In genomic region chr2:91650360-91650995, GRCm38 (mm10) we compare ENCODE assay signal across 8 mouse cellular contexts. TPM values are rescaled to one million over a fixed set of nuclear protein-coding genes. Genes with fewer than 3 reads are reported as not detected.
DNase-seq lines count a peak whose midpoint lies in the region; ATAC-seq and TF ChIP-seq lines count a peak whose summit lies in the region.

No protein-coding gene starts in this region.

- TF ChIP-seq POLR2A in MEL (IDR thresholded peaks at IDR 0.05; ENCODE audit: control insufficient read depth in 1 of 2, insufficient read depth in 1 of 2, low read depth in 1 of 2, low read length in 2 of 2, poor library complexity in 1 of 2), result no peak; a peak in 1 of 4 replicates

- peak overlapping the region; percentile 79 to 91 for H3K4me3 ChIP-seq in heart, embryonic 14.5 days (ENCODE audit: control insufficient read depth in 1 of 2, insufficient read depth in 1 of 2, low read depth in 1 of 2, low read length in 2 of 2)
- H3K4me3 ChIP-seq in MEL (ENCODE audit: control insufficient read depth in 1 of 2, insufficient read depth in 1 of 2, low read depth in 2 of 2, low read length in 2 of 2), result peak overlapping the region; percentile 79 to 83
- peak overlapping the region; percentile 72 for H3K4me3 ChIP-seq in forebrain, embryonic 16.5 days (replicated peaks; ENCODE audit: low read length)
- H3K4me3 ChIP-seq in megakaryocyte, embryonic 14.5 days (replicated peaks), result peak overlapping the region; percentile 99

- 0 out of 2 replicates have a peak, but pooled peaks have one; percentile 24 for ATAC-seq in heart, embryonic 14.5 days (ENCODE audit: insufficient number of reproducible peaks, insufficient read depth, low FRiP score, low read depth)
- ATAC-seq in forebrain, embryonic 16.5 days, result peak; percentile 54

- peaks cover 22 to 46% of the 10 kb centered on the region in 2 experiments for H3K4me1 ChIP-seq in heart, embryonic 14.5 days (ENCODE audit: control insufficient read depth in 2 of 2, insufficient read depth in 2 of 2, low read length in 2 of 2)
- peaks cover 0 to 5% of the 10 kb centered on the region in 2 experiments; a peak in 2 of 4 replicates for H3K4me1 ChIP-seq in MEL (ENCODE audit: control insufficient read depth in 1 of 2, insufficient read depth in 2 of 2, low read length in 2 of 2)
- H3K4me1 ChIP-seq in forebrain, embryonic 16.5 days (replicated peaks; ENCODE audit: control insufficient read depth, insufficient read depth, low read length), result peaks cover 22% of the 10 kb centered on the region
- peaks cover 76% of the 10 kb centered on the region for H3K4me1 ChIP-seq in megakaryocyte, embryonic 14.5 days

- whole genome bisulfite sequencing in heart, embryonic 14.5 days, result 7% methylated on average over 16 of the region's 16 CpGs
- 17% methylated on average over 16 of the region's 16 CpGs for WGBS in forebrain, embryonic 16.5 days

- peak overlapping the region; percentile 82 to 90 for H3K27ac ChIP-seq in heart, embryonic 14.5 days (replicated peaks in 1 of 2; ENCODE audit: control insufficient read depth in 1 of 2, insufficient read depth in 1 of 2, low read depth in 2 of 2, low read length in 2 of 2)
- H3K27ac ChIP-seq in MEL (ENCODE audit: control insufficient read depth, low read depth, low read length), result peak overlapping the region; percentile 90
- H3K27ac ChIP-seq in forebrain, embryonic 16.5 days (ENCODE audit: low read length), result peak overlapping the region; percentile 62

- no peak for TF ChIP-seq CTCF in MEL (IDR thresholded peaks at IDR 0.05 in 2 of 3, conservative IDR thresholded peaks at IDR 0.05 in 1 of 3; ENCODE audit: control insufficient read depth in 1 of 3, insufficient read depth in 1 of 3, low read depth in 2 of 3, low read length in 3 of 3, poor library complexity in 1 of 3, severe bottlenecking in 1 of 3)

- DNase-seq in heart, postnatal 14 days, result no peak
- peak; percentile 88 for DNase-seq in MEL (ENCODE audit: low read depth, low spot score)
- no peak for DNase-seq in layer of hippocampus, adult 9-10 months (ENCODE audit: low spot score)
- no peak for DNase-seq in adrenal gland, postnatal 25 days
- DNase-seq in ovary, postnatal 36 days (ENCODE audit: low spot score), result no peak

- peak overlapping the region; percentile 86 for H3K4me2 ChIP-seq in heart, embryonic 14.5 days (ENCODE audit: low read length)
- H3K4me2 ChIP-seq in forebrain, embryonic 16.5 days (ENCODE audit: low read length), result peak overlapping the region; percentile 84

- 0 out of 4 replicates have a peak, but pooled peaks of 1 of the 2 experiments have one; percentile 34 for TF ChIP-seq EP300 in MEL (IDR thresholded peaks at IDR 0.05; ENCODE audit: low read depth in 1 of 2, low read length in 2 of 2)

- no peaks in the 10 kb centered on the region for H3K27me3 ChIP-seq in heart, embryonic 14.5 days (ENCODE audit: control insufficient read depth, insufficient read depth, low read length)
- H3K27me3 ChIP-seq in MEL (ENCODE audit: control insufficient read depth in 1 of 2, insufficient read depth in 2 of 2, low read length in 2 of 2), result no peaks in the 10 kb centered on the region
- H3K27me3 ChIP-seq in forebrain, embryonic 16.5 days (replicated peaks; ENCODE audit: control insufficient read depth, insufficient read depth, low read length), result no peaks in the 10 kb centered on the region
- no peaks in the 10 kb centered on the region for H3K27me3 ChIP-seq in megakaryocyte, embryonic 14.5 days (replicated peaks)

- H3K36me3 ChIP-seq in heart, embryonic 14.5 days (ENCODE audit: control insufficient read depth, insufficient read depth, low read length), result peaks cover 49% of the 10 kb centered on the region
- peaks cover 0 to 4% of the 10 kb centered on the region in 2 experiments; a peak in 3 of 4 replicates for H3K36me3 ChIP-seq in MEL (ENCODE audit: control insufficient read depth in 1 of 2, insufficient read depth in 2 of 2, low read length in 2 of 2)
- peaks cover 18% of the 10 kb centered on the region for H3K36me3 ChIP-seq in forebrain, embryonic 16.5 days (ENCODE audit: control insufficient read depth, insufficient read depth)
- peaks cover 65% of the 10 kb centered on the region for H3K36me3 ChIP-seq in megakaryocyte, embryonic 14.5 days (replicated peaks; ENCODE audit: low read length)

- peak overlapping the region; percentile 89 for H3K9ac ChIP-seq in heart, embryonic 14.5 days (ENCODE audit: low read length)
- peak overlapping the region; percentile 75 for H3K9ac ChIP-seq in MEL (ENCODE audit: control insufficient read depth, low read depth, low read length, poor library complexity, severe bottlenecking)
- H3K9ac ChIP-seq in forebrain, embryonic 16.5 days (replicated peaks; ENCODE audit: low read depth, low read length), result peak overlapping the region; percentile 80

- no peak for TF ChIP-seq RAD21 in MEL (IDR thresholded peaks at IDR 0.05; ENCODE audit: low read depth, low read length)

- H3K9me3 ChIP-seq in heart, embryonic 14.5 days (ENCODE audit: control insufficient read depth, low read length), result no peaks in the 10 kb centered on the region
- no peaks in the 10 kb centered on the region for H3K9me3 ChIP-seq in MEL (replicated peaks; ENCODE audit: insufficient read depth, low read length)
- no peaks in the 10 kb centered on the region for H3K9me3 ChIP-seq in forebrain, embryonic 16.5 days (ENCODE audit: control insufficient read depth, low read length)
- H3K9me3 ChIP-seq in megakaryocyte, embryonic 14.5 days, result no peaks in the 10 kb centered on the region

- peaks cover 26% of the 10 kb centered on the region for H3K79me2 ChIP-seq in MEL (ENCODE audit: control insufficient read depth, insufficient read depth, low read length, poor library complexity)

- intact Hi-C loops in heart, postnatal 14 days (cut with DNase I), result no loop called here

TF ChIP-seq in MEL, 35 proteins besides CTCF, POLR2A, EP300 and RAD21:
- no peak for TF ChIP-seq BHLHE40 (IDR thresholded peaks at IDR 0.05; ENCODE audit: borderline replicate concordance, low read depth, low read length)
- no peak for TF ChIP-seq ZMIZ1 (IDR thresholded peaks at IDR 0.05; ENCODE audit: low read depth, low read length)
- TF ChIP-seq KAT2A (conservative IDR thresholded peaks at IDR 0.05; ENCODE audit: low read depth, low read length), result no peak
- peak; percentile 52; the same call in 1 of the 2 replicates for TF ChIP-seq GATA1 (IDR thresholded peaks at IDR 0.05; ENCODE audit: low read depth, low read length)
- TF ChIP-seq CHD2 (IDR thresholded peaks at IDR 0.05; ENCODE audit: low read length), result no peak
- 0 out of 2 replicates have a peak, but pooled peaks have one; percentile 45 for TF ChIP-seq RCOR1 (IDR thresholded peaks at IDR 0.05; ENCODE audit: low read depth, low read length)
- no peak for TF ChIP-seq MXI1 (IDR thresholded peaks at IDR 0.05; ENCODE audit: low read depth, low read length)
- TF ChIP-seq MYB (IDR thresholded peaks at IDR 0.05; ENCODE audit: low read depth, low read length), result no peak
- TF ChIP-seq MAX (IDR thresholded peaks at IDR 0.05; ENCODE audit: low read length), result peak; percentile 43; the same call in 1 of the 2 replicates
- TF ChIP-seq POLR2AphosphoS5 (IDR thresholded peaks at IDR 0.05; ENCODE audit: borderline replicate concordance, low read depth, low read length), result no peak

RNA-seq across cellular contexts. Expression of gene Arhgap1, which starts 0.8 kb away (rescaled TPM):
- 144 and 149 TPM in 2 replicates for polyA plus RNA-seq in heart, embryonic 14.5 days (2014; fragmentation: Nextera tagmentation; extraction: Ambion mirVana)
- total RNA-seq in heart, postnatal 14 days (2021), result 10 to 100 TPM; 33.2 to 36.0 TPM
- 21.4 and 23.5 TPM in 2 replicates for total RNA-seq in MEL (2012; rRNA removed)
- polyA plus RNA-seq in MEL (2012; ENCODE audit: insufficient read depth in 1 of 2, insufficient read length in 2 of 2, low read depth in 1 of 2, low replicate concordance in 2 of 2, missing spikeins in 1 of 2), result 10 to 100 TPM in 1 of 2 experiments, not detected in 1; 40.1 TPM
- polyA plus RNA-seq in forebrain, embryonic 16.5 days (2015; fragmentation: Nextera tagmentation; extraction: Ambion mirVana), result 99.2 and 99.4 TPM in 2 replicates
- 43.0 and 56.1 TPM in 2 replicates for polyA plus RNA-seq in megakaryocyte, embryonic 14.5 days (2012; ENCODE audit: insufficient read depth, low replicate concordance)
- 58.7 and 68.6 TPM in 2 replicates for total RNA-seq in adrenal gland, postnatal 25 days (2021)

RNA-seq across cellular contexts. Expression of gene Zfp408, which starts 0.9 kb away (rescaled TPM):
- polyA plus RNA-seq in heart, embryonic 14.5 days (2014; fragmentation: Nextera tagmentation; extraction: Ambion mirVana), result 3.6 and 4.8 TPM in 2 replicates
- total RNA-seq in heart, postnatal 14 days (2021), result 1 to 10 TPM; 5.4 to 5.8 TPM
- 8.6 and 10.4 TPM in 2 replicates for total RNA-seq in MEL (2012; rRNA removed)
- 10 to 100 TPM in 1 of 2 experiments, not detected in 1; 16.4 TPM for polyA plus RNA-seq in MEL (2012; ENCODE audit: insufficient read depth in 1 of 2, insufficient read length in 2 of 2, low read depth in 1 of 2, low replicate concordance in 2 of 2, missing spikeins in 1 of 2)
- 10.8 and 16.2 TPM in 2 replicates for polyA plus RNA-seq in forebrain, embryonic 16.5 days (2015; fragmentation: Nextera tagmentation; extraction: Ambion mirVana)
- polyA plus RNA-seq in megakaryocyte, embryonic 14.5 days (2012; ENCODE audit: insufficient read depth, low replicate concordance), result 9.6 and 13.9 TPM in 2 replicates
- total RNA-seq in adrenal gland, postnatal 25 days (2021), result 14.5 and 15.5 TPM in 2 replicates

RNA-seq across cellular contexts. Expression of gene F2, which starts 14.3 kb away (rescaled TPM):
- 0.13 and 0.23 TPM in 2 replicates for polyA plus RNA-seq in heart, embryonic 14.5 days (2014; fragmentation: Nextera tagmentation; extraction: Ambion mirVana)
- under 1 TPM in 1 of 2 experiments, not detected in 1; 0.12 TPM for total RNA-seq in heart, postnatal 14 days (2021)
- 0.04 TPM in 1 of 2 replicates, not detected in the other for total RNA-seq in MEL (2012; rRNA removed)
- polyA plus RNA-seq in MEL (2012; ENCODE audit: insufficient read depth in 1 of 2, insufficient read length in 2 of 2, low read depth in 1 of 2, low replicate concordance in 2 of 2, missing spikeins in 1 of 2), result under 1 TPM in 1 of 2 experiments, not detected in 1; 0.06 TPM
- polyA plus RNA-seq in forebrain, embryonic 16.5 days (2015; fragmentation: Nextera tagmentation; extraction: Ambion mirVana), result 0.16 TPM in 1 of 2 replicates, not detected in the other
- not detected in 2 replicates for polyA plus RNA-seq in megakaryocyte, embryonic 14.5 days (2012; ENCODE audit: insufficient read depth, low replicate concordance)
- total RNA-seq in adrenal gland, postnatal 25 days (2021), result 0.15 and 13.7 TPM in 2 replicates

RNA-seq across cellular contexts. Expression of gene Atg13, which starts 59.9 kb away (rescaled TPM):
- 28.7 and 29.0 TPM in 2 replicates for polyA plus RNA-seq in heart, embryonic 14.5 days (2014; fragmentation: Nextera tagmentation; extraction: Ambion mirVana)
- total RNA-seq in heart, postnatal 14 days (2021), result 10 to 100 TPM; 38.9 to 40.8 TPM
- total RNA-seq in MEL (2012; rRNA removed), result 7.4 and 8.4 TPM in 2 replicates
- polyA plus RNA-seq in MEL (2012; ENCODE audit: insufficient read depth in 1 of 2, insufficient read length in 2 of 2, low read depth in 1 of 2, low replicate concordance in 2 of 2, missing spikeins in 1 of 2), result 10 to 100 TPM in 1 of 2 experiments, not detected in 1; 27.7 TPM
- polyA plus RNA-seq in forebrain, embryonic 16.5 days (2015; fragmentation: Nextera tagmentation; extraction: Ambion mirVana), result 43.6 and 45.0 TPM in 2 replicates
- 23.7 and 69.4 TPM in 2 replicates for polyA plus RNA-seq in megakaryocyte, embryonic 14.5 days (2012; ENCODE audit: insufficient read depth, low replicate concordance)
- 67.5 and 84.1 TPM in 2 replicates for total RNA-seq in adrenal gland, postnatal 25 days (2021)
